Mouse (Mus musculus) E14TG2a.4 (cell line): ENCODE results near the gene Kif26a.

Experiments used
- CTCF ChIP-seq: conservative IDR thresholded peaks from 2 replicates; pipeline ENCODE4 v1.5.1; 2014; ENCODE audit warnings: low read length
- NANOG ChIP-seq: IDR thresholded peaks from 2 replicates; pipeline ENCODE4 v1.6.1; 2014; ENCODE audit warnings: borderline replicate concordance, low read length, mixed read lengths
- POU5F1 ChIP-seq: IDR thresholded peaks from 2 replicates; pipeline ENCODE4 v1.6.1; 2014; ENCODE audit warnings: low read length, borderline replicate concordance

DNA sequence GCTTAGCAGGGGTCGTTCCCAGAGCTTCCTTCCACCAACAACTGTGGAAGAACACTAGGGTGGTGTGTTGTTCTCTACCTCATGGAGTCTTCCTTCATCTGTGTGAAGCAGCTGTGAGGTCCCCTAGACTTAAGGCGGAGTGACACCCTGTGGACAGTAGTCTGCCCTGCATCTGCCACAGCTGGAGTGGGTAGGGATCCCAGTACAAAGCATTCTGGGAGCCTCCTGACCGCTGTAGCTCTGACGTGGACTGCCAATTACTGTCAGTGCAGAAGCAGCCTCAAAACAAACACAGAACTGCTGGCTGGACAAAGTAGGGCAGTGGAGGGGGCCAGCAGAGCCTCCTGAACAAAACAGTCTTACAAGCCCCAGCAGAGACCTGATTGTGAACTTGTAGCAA is 45.0 kb upstream of the Kif26a start:
- TF ChIP-seq CTCF (no peak), NANOG (no peak), POU5F1 (no peak)
